Mouse (Mus musculus) cerebellum, adult 8-10 months (tissue): ENCODE data around the gene Gpr155.
A peak's percentile ranks its signal among the peaks of the same experiment; 100 is the strongest.

Experiments used
- DNase-seq: peaks from one replicate; pipeline ENCODE4 v3.0.0; 2022

Gene Gpr155

DNA sequence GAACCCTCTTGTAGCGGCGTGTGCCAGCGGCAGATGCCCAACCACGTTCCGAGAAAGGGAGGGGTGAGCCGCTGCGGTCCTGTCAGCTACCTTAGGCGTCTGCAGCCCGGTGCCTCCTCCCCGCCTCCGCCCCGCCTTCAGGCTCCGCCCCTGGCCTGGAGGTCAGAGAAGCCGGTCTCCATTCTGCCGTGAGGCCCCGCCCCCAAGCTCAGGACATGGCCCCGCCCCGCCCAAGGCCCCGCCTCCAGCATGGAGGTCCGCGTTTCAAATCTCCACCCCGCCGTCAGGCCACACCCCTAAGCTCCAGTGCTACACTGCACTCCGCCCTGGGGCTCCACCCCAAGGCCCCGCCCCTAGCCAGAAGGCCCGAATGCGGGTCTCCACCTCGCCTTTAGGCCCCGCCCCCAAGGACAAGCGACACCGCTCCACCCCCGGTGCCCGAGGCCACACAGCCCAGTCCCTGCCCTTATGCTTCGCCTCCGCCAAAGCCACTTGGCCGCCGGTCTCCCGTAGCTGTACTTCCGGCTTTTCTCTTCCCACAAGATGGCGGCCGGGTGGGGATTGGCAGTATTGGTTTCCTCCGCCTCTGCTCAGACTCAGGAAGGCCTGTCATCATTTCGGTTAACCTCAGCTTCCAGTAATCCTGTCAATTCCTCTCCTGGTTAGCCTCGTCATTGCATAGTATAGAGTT is at the start of gene Gpr155:
Gene Gpr155 (minus strand): TSS at position 217 of the 691 bp plus-strand sequence.
- DNase-seq, result peak; percentile 100

DNA sequence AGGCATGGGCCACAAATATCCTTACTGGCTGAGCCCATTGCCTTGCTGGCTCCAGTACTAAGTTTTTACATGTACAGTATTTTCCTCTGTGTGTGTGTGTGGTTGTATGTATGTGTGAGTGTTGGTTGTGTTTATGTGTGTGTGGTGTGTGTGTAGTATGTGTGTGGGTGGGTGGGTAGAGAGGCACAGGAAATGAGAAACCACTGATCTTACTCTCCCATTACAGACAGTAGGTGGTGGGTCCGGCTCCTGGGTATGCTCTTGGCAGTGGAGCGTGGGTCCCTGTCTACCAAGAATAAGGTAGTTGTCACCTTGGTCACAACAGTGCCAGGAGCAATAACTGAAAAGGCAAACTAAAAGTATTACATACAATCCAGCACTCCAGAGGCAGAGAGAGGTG is 49.5 kb upstream of the Gpr155 start:
- DNase-seq, result no peak

DNA sequence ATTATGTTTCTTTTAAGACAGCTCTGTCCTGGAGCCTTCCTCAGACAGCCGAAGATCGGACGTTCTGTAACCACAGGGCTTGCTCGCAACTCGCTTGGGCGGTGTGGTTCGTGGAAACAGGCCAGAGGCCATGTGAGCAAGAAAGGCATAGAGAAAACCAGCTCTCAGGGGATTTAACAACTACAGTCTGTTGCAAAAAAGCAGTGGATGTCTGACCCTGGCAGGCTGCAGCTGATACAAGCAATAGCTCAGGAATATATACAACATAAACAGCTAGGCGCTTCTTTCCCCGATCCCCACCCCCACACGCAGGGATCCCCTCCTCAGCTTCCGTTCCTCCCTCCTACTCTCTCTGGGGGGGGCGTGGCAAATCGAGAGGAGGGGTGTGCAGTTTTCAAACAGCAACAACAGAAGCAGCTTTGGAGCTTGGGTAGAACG is 45.6 kb upstream of the Gpr155 start:
- no peak for DNase-seq

DNA sequence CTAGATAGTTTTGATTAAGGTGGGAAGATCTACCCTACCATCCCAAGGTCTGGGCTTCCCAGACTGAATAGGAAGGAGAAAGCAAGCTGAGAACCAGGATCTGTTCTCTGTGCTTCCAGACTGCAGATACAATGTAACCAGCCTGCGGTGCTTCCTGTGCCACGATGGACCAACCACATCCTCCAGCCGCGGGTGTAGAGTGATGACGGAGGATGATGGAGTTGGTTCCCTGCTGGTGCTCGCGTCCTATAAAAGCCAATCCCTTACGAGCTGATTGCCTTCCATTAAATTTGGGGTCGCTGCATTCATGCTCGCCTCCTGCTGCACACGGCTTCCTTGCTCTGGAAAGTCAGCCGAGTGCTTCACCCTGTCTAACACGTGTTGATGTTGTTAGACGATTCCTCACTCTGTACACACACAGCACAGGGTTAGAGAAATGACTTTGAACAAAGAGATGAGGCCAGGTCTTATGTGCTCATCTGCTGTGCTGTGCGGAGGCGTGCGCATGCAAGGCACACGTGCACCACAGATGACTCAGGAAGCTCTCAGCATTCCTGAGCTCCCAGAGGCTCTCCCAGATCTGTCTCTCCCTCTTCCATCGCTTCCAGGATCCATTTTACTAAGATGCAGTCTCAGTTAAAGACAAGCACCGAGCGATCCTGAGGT is 42.6 kb upstream of the Gpr155 start:
- DNase-seq, result no peak

GRCm38 (mm10) chr2:73427293-73427692 is 40.9 kb upstream of the Gpr155 start:
- DNase-seq, result peak; percentile 18

GRCm38 (mm10) chr2:73425822-73426221 is 39.5 kb upstream of the Gpr155 start:
- DNase-seq, result no peak

DNA sequence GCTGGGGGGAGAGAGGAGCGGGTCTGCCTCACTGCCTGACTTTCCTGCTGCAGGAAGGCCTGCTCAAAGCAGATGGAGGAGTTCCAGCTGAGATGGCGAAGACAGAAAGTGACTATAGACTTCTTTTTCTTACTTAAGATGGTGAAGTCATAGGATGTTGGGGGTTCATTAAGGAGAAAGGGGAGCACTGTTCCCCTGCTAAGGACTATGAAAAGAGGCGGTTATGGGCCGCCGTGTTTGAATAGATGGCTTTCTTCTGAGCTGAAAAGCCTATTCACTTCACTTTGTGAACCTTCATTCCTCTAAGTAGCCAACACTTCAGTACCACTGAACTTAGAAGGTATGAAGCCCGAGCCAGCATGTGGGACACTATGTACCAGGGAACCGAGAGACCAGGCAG is 33.4 kb upstream of the Gpr155 start:
- DNase-seq, result no peak

DNA sequence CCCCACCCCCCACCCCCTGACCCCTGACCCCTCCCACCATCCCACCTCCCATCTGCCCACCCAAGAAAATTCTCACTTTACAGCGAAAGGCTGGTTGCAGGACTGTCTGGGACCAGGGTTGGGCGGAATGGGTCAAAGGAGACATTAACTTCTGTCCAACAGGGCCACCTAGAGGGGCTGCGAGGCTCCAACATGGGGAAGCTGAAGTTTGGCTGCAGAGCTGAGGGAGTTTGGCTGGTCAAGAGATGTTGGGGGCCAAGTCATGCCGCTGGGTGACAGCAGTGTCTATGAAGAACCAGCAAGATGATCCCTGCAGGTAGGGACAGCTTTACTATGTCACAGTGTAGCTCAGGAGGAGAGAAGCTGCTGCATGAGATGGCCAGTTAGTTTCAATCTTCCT is 32.9 kb upstream of the Gpr155 start:
- peak; percentile 9 for DNase-seq

DNA sequence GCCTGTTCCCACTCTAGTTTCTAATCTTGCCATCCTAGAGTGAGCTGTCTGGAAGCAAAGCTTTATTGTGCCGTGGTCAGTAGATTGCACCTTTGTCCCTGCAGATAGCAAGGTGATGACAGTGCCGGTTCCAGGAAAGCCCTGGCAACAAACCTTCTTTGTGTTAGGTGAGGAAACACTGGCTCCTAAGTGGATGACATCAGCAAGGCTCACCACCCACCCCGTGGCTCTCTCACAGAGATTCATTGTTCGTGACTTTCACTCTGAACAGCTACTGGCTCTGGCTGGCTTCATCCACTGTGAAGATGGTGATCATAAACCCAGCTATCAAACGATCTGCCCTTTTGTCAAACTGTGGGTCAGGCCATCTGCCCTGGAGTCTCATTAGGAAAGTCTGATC is 29.5 kb upstream of the Gpr155 start:
- DNase-seq, result no peak

DNA sequence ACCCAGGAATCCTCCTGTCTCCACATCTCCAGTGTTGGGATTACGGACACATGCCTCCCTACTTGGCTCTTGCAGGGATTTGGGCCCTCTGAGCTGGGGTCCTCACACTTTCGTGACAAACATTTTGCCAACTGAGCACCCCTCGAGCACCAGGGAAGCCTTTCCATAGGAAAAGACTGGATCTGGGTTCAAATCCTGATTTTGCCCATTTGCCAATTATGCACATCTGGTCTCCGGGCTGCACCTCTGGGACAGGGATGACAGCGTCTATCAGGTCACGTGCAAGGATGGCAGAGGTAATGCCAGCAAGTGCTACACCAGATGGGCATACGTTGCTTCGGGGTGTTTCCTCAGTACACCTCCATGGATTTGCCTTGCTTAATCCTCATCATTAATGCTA is 23.7 kb upstream of the Gpr155 start:
- DNase-seq, result no peak

DNA sequence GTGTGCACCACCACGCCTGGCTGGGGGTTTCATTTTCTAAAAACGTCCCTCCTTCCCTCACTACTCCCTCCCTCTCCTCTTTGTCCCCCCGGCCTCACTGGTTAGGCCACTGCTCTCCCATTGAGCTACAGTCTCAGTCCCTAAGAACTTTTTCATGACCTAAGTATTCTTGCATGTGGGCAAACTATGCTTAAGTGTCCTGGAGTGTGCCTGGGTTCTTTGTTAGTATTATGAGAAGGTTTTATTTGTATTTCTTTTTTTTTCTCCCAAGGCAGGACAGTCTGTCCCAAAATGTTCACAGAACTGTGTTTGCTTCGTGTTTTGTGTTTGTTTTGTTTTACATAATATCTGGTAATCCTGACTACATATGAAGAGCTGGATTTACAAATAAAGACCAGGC is 21.3 kb upstream of the Gpr155 start:
- DNase-seq, result no peak

GRCm38 (mm10) chr2:73406336-73406915 is 20.1 kb upstream of the Gpr155 start:
- DNase-seq, result no peak

GRCm38 (mm10) chr2:73404980-73405379 is 18.6 kb upstream of the Gpr155 start:
- DNase-seq, result no peak

GRCm38 (mm10) chr2:73404442-73404841 is 18.1 kb upstream of the Gpr155 start:
- no peak for DNase-seq

- DNase-seq, result no peak
Observed at GRCm38 (mm10) chr2:73403385-73404013, 17.1 kb upstream of the Gpr155 start.

DNA sequence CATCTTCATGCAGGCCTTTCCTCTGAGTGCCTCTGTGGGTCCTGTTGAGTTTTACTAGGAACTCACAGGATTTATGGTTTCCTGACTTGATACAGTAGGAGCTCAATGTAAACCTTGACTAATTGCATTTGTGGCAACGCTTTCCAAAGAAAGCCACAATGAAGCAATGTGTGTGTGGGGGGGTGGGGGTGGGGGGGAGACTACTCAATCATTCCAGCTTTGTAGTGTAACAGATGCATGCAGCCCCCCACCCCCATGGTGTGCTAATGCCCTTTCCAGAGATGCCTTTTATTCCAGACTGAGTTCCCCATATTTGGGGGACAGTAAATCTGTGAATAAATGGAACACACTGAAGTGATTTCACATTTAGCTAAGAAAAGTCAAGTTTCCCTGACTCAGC is 15.3 kb upstream of the Gpr155 start:
- DNase-seq, result no peak

GRCm38 (mm10) chr2:73397476-73397875 is 11.1 kb upstream of the Gpr155 start:
- DNase-seq, result no peak

DNA sequence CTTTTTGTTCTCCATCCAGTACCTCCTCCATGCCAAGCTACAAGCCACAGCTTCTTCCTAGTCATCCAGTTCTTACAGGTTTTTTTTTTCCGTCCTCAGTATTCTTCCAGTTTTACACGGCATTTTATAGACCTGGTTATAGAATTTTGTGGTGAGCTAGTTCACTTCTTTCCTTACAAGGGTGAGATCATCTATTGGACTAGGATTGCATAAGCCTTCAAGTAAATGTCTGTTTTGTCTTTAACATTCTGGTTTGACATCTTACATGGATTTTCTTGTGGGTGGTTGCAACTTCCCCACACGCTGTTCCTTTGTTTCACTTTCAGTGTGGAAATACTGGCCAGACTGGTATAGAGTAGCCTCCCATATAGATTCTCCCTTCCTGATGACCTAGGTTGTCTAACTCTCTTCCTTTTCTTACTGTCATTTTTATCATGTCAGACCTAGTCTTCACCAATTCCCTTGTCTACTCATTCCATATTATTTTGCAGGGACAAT is 10.5 kb upstream of the Gpr155 start:
- DNase-seq, result no peak

DNA sequence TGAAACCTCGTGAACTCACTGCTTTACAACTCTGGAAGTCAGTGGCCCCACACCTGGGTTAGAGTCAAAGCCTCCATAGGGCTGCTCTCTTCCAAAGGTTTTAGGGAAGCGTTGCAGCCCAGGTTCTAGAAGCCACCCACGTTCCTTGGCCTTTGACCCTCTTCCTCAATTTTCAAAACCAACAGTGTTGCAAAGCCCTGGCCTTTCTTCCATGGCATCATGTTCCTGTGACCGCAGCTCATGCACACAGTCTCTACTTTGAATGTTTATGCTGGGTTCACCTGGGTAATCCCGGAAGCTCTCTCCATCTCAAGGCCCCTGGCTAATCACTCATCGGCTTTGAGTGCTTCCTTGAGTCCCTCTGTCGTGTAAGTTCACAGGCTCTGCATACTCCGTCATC is 9.1 kb upstream of the Gpr155 start:
- DNase-seq, result no peak

DNA sequence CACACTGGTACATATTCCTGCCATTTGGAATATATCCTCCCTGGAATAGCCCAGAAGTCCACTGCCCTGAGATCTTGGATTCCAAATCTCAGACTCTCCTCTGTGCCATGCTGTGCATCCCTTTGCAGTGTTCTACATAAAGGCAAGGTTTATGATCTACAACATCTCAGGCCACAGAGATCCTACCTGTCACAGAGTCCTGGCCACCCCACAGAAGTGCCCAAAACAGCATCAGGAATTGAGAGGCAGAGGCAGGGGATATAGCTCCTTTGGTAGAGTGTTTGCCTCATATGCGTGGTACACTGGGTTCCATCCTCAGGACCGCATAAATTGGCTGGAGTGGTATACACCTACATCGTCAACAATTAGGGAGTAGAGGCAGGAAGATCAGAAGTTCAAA is 8.1 kb upstream of the Gpr155 start:
- DNase-seq, result no peak

- DNase-seq, result no peak
Observed at GRCm38 (mm10) chr2:73392772-73393171, 6.4 kb upstream of the Gpr155 start.

GRCm38 (mm10) chr2:73389951-73390350 is 3.6 kb upstream of the Gpr155 start:
- DNase-seq, result no peak

DNA sequence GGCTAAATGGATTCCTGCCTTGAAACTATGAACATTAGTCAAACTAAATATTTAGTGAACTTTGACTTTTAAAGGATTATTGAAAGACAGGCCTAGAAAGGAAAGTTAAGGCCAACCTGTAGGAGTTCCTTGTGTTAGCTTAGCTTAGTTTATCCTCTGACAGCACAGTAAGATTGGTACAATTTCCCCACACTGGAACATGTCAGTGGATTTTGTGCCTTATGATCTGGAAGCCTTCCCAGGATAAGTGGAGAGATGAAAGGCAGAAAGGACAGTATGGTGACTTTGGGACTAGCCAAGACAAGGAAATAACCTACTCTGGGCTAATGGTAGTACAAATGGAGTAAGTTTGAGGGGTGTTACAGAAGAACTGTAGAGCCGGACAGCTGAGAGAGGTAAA is 1.4 kb upstream of the Gpr155 start:
- no peak for DNase-seq
